Mouse (Mus musculus): ENCODE measurements around the gene Phf19. TPM values are rescaled to one million over a fixed set of nuclear protein-coding genes. Genes with fewer than 3 reads are reported as not detected.

Gene Phf19
- polyA plus RNA-seq, 1 experiment from 2014 or later: 1.6 TPM

DNA sequence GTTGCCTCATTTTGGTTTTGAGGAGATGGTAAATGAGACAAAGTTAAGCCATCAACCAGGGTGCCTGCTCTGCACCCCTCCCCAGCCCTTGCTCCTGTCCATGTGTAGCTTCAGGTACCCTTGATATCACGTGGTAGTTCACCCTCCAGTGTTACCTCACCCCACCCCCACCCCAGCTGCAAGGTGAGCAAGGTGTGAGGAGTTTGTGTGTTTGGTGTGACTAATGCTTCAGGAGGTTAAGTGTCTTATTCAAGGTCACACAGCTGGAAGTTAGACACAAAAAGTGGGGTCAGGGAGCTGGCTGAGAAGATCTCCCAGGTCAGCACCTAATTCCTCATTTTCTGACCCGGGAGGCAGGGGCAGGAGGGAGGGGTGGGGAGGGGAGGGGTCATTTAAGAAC lies 8.9 kb upstream of the Phf19 start:
- no peak overlapping the region for H3K4me2 ChIP-seq (ENCODE audit: low read length)
- H3K4me3 ChIP-seq (replicated peaks; ENCODE audit: low read depth, low read length): no peak overlapping the region
- H3K27ac ChIP-seq (replicated peaks; ENCODE audit: low read depth, low read length): no peak overlapping the region
- no peaks in the 10 kb centered on the region for H3K9me3 ChIP-seq (ENCODE audit: control insufficient read depth, low read length)
- ATAC-seq (ENCODE audit: low FRiP score, low TSS enrichment) (no peak), DNase-seq (no peak)
- H3K27me3 ChIP-seq (ENCODE audit: control insufficient read depth, insufficient read depth, low read length): no peaks in the 10 kb centered on the region
- no peak overlapping the region for H3K9ac ChIP-seq (replicated peaks; ENCODE audit: low read length)
- 27% methylated on average over 2 of the region's 2 CpGs for whole genome bisulfite sequencing
- no peaks in the 10 kb centered on the region for H3K36me3 ChIP-seq (ENCODE audit: control insufficient read depth, insufficient read depth, low read length)
- H3K4me1 ChIP-seq (ENCODE audit: control insufficient read depth, insufficient read depth, low read length): no peaks in the 10 kb centered on the region

GRCm38 (mm10) chr2:34920144-34920543 lies 6.3 kb upstream of the Phf19 start:
- H3K4me2 ChIP-seq (ENCODE audit: low read length): no peak overlapping the region
- no peak overlapping the region for H3K4me3 ChIP-seq (replicated peaks; ENCODE audit: low read depth, low read length)
- no peaks in the 10 kb centered on the region for H3K4me1 ChIP-seq (ENCODE audit: control insufficient read depth, insufficient read depth, low read length)
- 72% methylated on average over 2 of the region's 2 CpGs for WGBS
- ATAC-seq (ENCODE audit: low FRiP score, low TSS enrichment): no peak
- no peaks in the 10 kb centered on the region for H3K9me3 ChIP-seq (ENCODE audit: control insufficient read depth, low read length)
- H3K9ac ChIP-seq (replicated peaks; ENCODE audit: low read length): no peak overlapping the region
- no peaks in the 10 kb centered on the region for H3K27me3 ChIP-seq (ENCODE audit: control insufficient read depth, insufficient read depth, low read length)
- no peaks in the 10 kb centered on the region for H3K36me3 ChIP-seq (ENCODE audit: control insufficient read depth, insufficient read depth, low read length)
- H3K27ac ChIP-seq (replicated peaks; ENCODE audit: low read depth, low read length): no peak overlapping the region
- DNase-seq: no peak

GRCm38 (mm10) chr2:34915103-34915502 lies 1.3 kb upstream of the Phf19 start:
- no peak overlapping the region for H3K4me2 ChIP-seq (ENCODE audit: low read length)
- WGBS: 39% methylated on average over 2 of the region's 2 CpGs

DNA sequence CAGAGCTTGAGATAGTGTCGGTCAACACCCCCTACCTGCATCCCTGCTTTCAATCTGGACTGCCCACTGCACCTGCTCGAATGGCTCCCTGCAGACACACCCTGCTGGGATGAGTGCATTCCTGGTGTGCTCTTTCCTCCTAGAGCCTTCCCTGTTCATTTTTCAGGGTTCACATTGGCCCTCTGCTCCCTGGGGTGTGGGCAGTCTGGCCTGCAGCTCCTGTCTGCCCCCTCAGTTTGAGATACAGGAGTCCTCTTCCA lies 927 bp upstream of the Phf19 start:
- H3K9me3 ChIP-seq (ENCODE audit: control insufficient read depth, low read length): no peaks in the 10 kb centered on the region
- peak overlapping the region; percentile 97; the same call in 1 of the 2 replicates for H3K4me2 ChIP-seq (ENCODE audit: low read length)
- H3K4me3 ChIP-seq (replicated peaks; ENCODE audit: low read depth, low read length): no peak overlapping the region
- no peak overlapping the region for H3K27ac ChIP-seq (replicated peaks; ENCODE audit: low read depth, low read length)
- ATAC-seq (ENCODE audit: low FRiP score, low TSS enrichment): no peak
- no peak for DNase-seq
- H3K9ac ChIP-seq (replicated peaks; ENCODE audit: low read length): no peak overlapping the region
- H3K4me1 ChIP-seq (ENCODE audit: control insufficient read depth, insufficient read depth, low read length): 0 out of 2 replicates have a peak, but pooled peaks cover 4% of the 10 kb centered on the region
- peaks cover 15% of the 10 kb centered on the region for H3K27me3 ChIP-seq (ENCODE audit: control insufficient read depth, insufficient read depth, low read length)
- H3K36me3 ChIP-seq (ENCODE audit: control insufficient read depth, insufficient read depth, low read length): no peaks in the 10 kb centered on the region
- 12% methylated on average over 2 of the region's 2 CpGs for WGBS

More at GRCm38 (mm10) chr2:34915103-34915502, 1.3 kb upstream of the Phf19 start:
- no peak for ATAC-seq (ENCODE audit: low FRiP score, low TSS enrichment)
- no peak overlapping the region for H3K9ac ChIP-seq (replicated peaks; ENCODE audit: low read length)
- no peak for DNase-seq
- 0 out of 2 replicates have a peak, but pooled peaks cover 4% of the 10 kb centered on the region for H3K4me1 ChIP-seq (ENCODE audit: control insufficient read depth, insufficient read depth, low read length)
- H3K4me3 ChIP-seq (replicated peaks; ENCODE audit: low read depth, low read length): no peak overlapping the region
- H3K27ac ChIP-seq (replicated peaks; ENCODE audit: low read depth, low read length): no peak overlapping the region
- no peaks in the 10 kb centered on the region for H3K36me3 ChIP-seq (ENCODE audit: control insufficient read depth, insufficient read depth, low read length)
- H3K27me3 ChIP-seq (ENCODE audit: control insufficient read depth, insufficient read depth, low read length): peaks cover 15% of the 10 kb centered on the region
- H3K9me3 ChIP-seq (ENCODE audit: control insufficient read depth, low read length): no peaks in the 10 kb centered on the region

DNA sequence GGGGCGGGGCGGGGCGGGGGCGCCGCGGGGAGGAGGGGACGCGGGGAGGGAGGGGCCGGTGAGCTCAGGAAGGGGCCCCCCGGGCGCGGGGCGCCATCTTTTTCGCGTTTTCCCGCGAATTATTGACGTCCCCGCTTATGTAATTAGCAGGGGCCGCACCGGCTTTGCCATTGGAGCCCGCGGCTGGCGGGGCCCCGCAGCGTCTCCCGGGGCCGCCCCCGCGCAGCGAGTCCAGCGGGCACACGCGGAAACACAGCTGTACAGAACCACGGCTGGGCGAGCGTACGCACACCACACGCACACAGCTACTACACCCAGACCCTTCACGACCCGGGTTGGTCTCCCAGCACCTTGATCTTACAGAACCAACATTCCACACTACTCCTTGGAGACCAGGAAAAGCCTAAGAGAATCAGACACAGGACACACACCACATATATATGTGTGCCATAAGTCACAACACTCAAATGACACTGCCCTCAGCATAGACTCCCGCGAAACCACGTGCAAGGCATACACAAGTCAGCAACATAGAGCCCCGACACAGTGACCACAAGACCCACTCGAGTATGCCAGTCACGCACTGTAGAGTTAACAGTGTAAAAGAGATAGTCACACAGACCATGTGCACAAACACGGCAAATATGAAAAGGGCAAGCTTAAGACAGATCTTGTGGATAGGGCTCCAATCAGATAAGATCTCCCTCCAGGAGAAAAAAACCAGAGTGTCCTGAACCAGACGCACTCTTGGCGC lies 420 bp upstream of the Phf19 start:
- H3K4me3 ChIP-seq (replicated peaks; ENCODE audit: low read depth, low read length): peak overlapping the region; percentile 49
- 3% methylated on average over 42 of the region's 50 CpGs for WGBS
- 0 out of 2 replicates have a peak, but pooled peaks cover 4% of the 10 kb centered on the region for H3K4me1 ChIP-seq (ENCODE audit: control insufficient read depth, insufficient read depth, low read length)
- no peaks in the 10 kb centered on the region for H3K9me3 ChIP-seq (ENCODE audit: control insufficient read depth, low read length)
- H3K27ac ChIP-seq (replicated peaks; ENCODE audit: low read depth, low read length): no peak overlapping the region
- peak; percentile 48 for ATAC-seq (ENCODE audit: low FRiP score, low TSS enrichment)
- peaks cover 15% of the 10 kb centered on the region for H3K27me3 ChIP-seq (ENCODE audit: control insufficient read depth, insufficient read depth, low read length)
- DNase-seq: peak; percentile 63
- no peaks in the 10 kb centered on the region for H3K36me3 ChIP-seq (ENCODE audit: control insufficient read depth, insufficient read depth, low read length)
- peak overlapping the region; percentile 55 for H3K9ac ChIP-seq (replicated peaks; ENCODE audit: low read length)
- H3K4me2 ChIP-seq (ENCODE audit: low read length): peak overlapping the region; percentile 97

DNA sequence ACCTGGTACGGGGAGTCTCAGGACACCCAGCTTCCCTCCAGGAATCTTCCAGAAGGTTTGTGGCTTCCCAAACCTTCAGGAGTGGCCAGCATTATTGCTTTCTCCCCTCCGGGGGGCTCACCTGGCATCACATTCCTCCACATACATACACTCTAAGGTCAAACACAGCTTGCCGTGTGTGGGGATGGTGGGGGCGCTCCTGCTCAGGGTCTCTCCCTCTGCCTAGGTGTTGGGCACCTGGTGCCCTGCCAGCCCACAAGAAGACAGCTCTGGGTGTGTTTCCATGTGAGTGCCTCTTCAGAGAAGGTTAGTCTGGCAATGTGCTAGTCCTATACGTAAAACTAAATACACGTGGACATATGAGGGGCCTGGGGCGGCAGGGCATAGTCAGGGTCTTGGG lies 1.2 kb downstream of the Phf19 start:
- Histone ChIP-seq H3K27me3 (ENCODE audit: control insufficient read depth, insufficient read depth, low read length) (peaks cover 15% of the 10 kb centered on the region), H3K9me3 (ENCODE audit: control insufficient read depth, low read length) (no peaks in the 10 kb centered on the region), H3K9ac (replicated peaks; ENCODE audit: low read length) (no peak overlapping the region), H3K4me2 (ENCODE audit: low read length) (peak overlapping the region; percentile 97), H3K27ac (replicated peaks; ENCODE audit: low read depth, low read length) (no peak overlapping the region), H3K36me3 (ENCODE audit: control insufficient read depth, insufficient read depth, low read length) (no peaks in the 10 kb centered on the region), H3K4me1 (ENCODE audit: control insufficient read depth, insufficient read depth, low read length) (0 out of 2 replicates have a peak, but pooled peaks cover 4% of the 10 kb centered on the region), H3K4me3 (replicated peaks; ENCODE audit: low read depth, low read length) (no peak overlapping the region; the same call in 1 of the 2 replicates)
- ATAC-seq (ENCODE audit: low FRiP score, low TSS enrichment) (no peak), DNase-seq (no peak)
- 46% methylated on average over 7 of the region's 7 CpGs for WGBS

DNA sequence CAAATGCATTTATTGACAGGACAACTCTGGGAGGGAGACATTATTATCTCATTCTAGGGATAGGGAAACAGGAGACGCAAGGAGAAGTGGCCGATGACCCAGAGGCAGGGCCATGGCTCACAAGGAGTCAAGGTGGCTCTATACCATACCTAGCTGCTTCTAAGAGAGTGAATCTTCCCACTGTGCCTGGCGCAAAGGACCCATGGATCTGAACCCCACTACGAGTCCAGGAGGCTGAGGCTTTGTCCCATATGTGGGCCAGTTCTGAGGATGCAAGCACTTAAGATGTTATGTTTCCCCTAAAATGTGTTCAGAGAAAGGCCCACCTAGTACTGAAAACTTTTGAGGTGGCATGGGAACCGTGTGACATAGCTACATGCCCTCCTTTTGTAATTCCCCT lies 2.0 kb downstream of the Phf19 start:
- WGBS: 85% methylated on average over 5 of the region's 5 CpGs
- H3K36me3 ChIP-seq (ENCODE audit: control insufficient read depth, insufficient read depth, low read length): no peaks in the 10 kb centered on the region
- no peak for DNase-seq

GRCm38 (mm10) chr2:34909719-34910118 lies 4.1 kb downstream of the Phf19 start:
- no peak for DNase-seq

More for the DNA sequence above, 2.0 kb downstream of the Phf19 start:
- no peak for ATAC-seq (ENCODE audit: low FRiP score, low TSS enrichment)
- H3K9me3 ChIP-seq (ENCODE audit: control insufficient read depth, low read length): no peaks in the 10 kb centered on the region
- no peak overlapping the region for H3K27ac ChIP-seq (replicated peaks; ENCODE audit: low read depth, low read length)
- peaks cover 15% of the 10 kb centered on the region for H3K27me3 ChIP-seq (ENCODE audit: control insufficient read depth, insufficient read depth, low read length)
- no peak overlapping the region for H3K9ac ChIP-seq (replicated peaks; ENCODE audit: low read length)
- no peak overlapping the region for H3K4me2 ChIP-seq (ENCODE audit: low read length)
- H3K4me1 ChIP-seq (ENCODE audit: control insufficient read depth, insufficient read depth, low read length): 0 out of 2 replicates have a peak, but pooled peaks cover 4% of the 10 kb centered on the region
- no peak overlapping the region for H3K4me3 ChIP-seq (replicated peaks; ENCODE audit: low read depth, low read length)

More at GRCm38 (mm10) chr2:34909719-34910118, 4.1 kb downstream of the Phf19 start:
- no peak overlapping the region for H3K27ac ChIP-seq (replicated peaks; ENCODE audit: low read depth, low read length)
- H3K9me3 ChIP-seq (ENCODE audit: control insufficient read depth, low read length): no peaks in the 10 kb centered on the region
- 93% methylated on average over 4 of the region's 4 CpGs for WGBS
- no peak overlapping the region for H3K9ac ChIP-seq (replicated peaks; ENCODE audit: low read length)
- ATAC-seq (ENCODE audit: low FRiP score, low TSS enrichment): no peak
- no peaks in the 10 kb centered on the region for H3K36me3 ChIP-seq (ENCODE audit: control insufficient read depth, insufficient read depth, low read length)
- H3K4me3 ChIP-seq (replicated peaks; ENCODE audit: low read depth, low read length): no peak overlapping the region
- H3K4me2 ChIP-seq (ENCODE audit: low read length): no peak overlapping the region
- peaks cover 15% of the 10 kb centered on the region for H3K27me3 ChIP-seq (ENCODE audit: control insufficient read depth, insufficient read depth, low read length)
- H3K4me1 ChIP-seq (ENCODE audit: control insufficient read depth, insufficient read depth, low read length): 0 out of 2 replicates have a peak, but pooled peaks cover 4% of the 10 kb centered on the region

Data from midbrain, embryonic 14.5 days (tissue).